Mouse (Mus musculus) limb, embryonic 10.5 days (tissue): ENCODE measurements around the gene Sytl3. TPM values are rescaled to one million over a fixed set of nuclear protein-coding genes. Genes with fewer than 3 reads are reported as not detected.

ENCODE experiments used
- polyA plus RNA-seq: library from polyadenylated mRNA; unstranded; fragments of >200 nt; fragmentation: Nextera tagmentation; extraction: Ambion mirVana; gene quantifications from 2 replicates; pipeline ENCODE4 v1.2.1, GENCODE M21; 2016

Gene Sytl3
- polyA plus RNA-seq, 1 experiment from 2014 or later = not detected

Other genes starting within 250 kb of the Sytl3 start
- 442 and 463 TPM in 2 replicates for gene Dynlt1b, start 229.0 kb upstream of the Sytl3 start, polyA plus RNA-seq
- 36.8 and 39.2 TPM in 2 replicates for gene Dynlt1c, start 57.4 kb upstream of the Sytl3 start, polyA plus RNA-seq
- gene Dynlt1f, start 3.2 kb upstream of the Sytl3 start, polyA plus RNA-seq = 301 and 330 TPM in 2 replicates
- gene Ezr, start 123.7 kb downstream of the Sytl3 start, polyA plus RNA-seq = 24.8 and 26.2 TPM in 2 replicates